Mouse (Mus musculus): ENCODE measurements around the gene Tapbp. TPM values are rescaled to one million over a fixed set of nuclear protein-coding genes. Genes with fewer than 3 reads are reported as not detected.

Tapbp gene
- total RNA-seq, 4 experiments from 2014 or later: 53.0 to 74.3 (median 56.5) TPM

GRCm38 (mm10) chr17:33941381-33941780 lies 25.7 kb downstream of the Tapbp start:
- no peak for DNase-seq (ENCODE audit: low spot score in 2 of 2)

GRCm38 (mm10) chr17:33943454-33943853 lies 27.8 kb downstream of the Tapbp start:
- DNase-seq (ENCODE audit: low spot score in 2 of 2): no peak

GRCm38 (mm10) chr17:33947430-33948089 lies 31.9 kb downstream of the Tapbp start:
- no peak for DNase-seq (ENCODE audit: low spot score in 2 of 2)

DNA sequence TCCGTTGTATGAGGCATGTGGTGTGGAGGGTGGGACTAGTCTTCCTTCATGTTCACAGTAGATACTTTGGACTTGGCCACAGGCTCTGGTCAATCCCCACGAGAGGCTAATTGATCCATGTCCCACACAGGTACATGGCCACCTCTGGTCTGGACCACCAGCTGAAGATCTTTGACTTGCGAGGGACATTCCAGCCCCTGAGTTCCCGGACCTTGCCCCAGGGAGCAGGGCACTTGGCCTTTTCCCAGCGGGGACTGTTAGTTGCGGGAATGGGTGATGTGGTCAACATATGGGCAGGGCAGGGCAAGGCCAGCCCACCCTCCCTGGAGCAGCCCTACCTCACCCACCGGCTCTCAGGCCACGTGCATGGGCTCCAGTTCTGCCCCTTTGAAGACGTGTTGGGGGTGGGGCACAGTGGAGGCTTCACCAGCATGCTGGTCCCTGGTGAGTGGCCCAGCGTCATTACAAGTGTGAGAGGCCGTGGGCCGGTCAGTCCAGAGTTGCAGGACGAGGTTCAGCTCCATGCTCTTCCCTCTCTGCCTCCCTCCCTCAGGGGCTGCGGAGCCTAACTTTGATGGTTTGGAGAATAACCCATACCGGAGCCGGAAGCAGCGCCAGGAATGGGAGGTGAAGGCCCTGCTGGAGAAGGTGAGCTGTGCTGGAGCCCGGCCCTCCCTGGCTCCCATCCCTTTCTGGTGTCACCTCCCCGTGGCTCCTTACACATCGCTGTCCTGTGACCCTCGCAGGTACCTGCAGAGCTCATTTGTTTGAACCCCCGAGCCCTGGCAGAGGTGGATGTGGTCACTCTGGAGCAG lies 32.6 kb downstream of the Tapbp start:
- DNase-seq (ENCODE audit: low spot score in 2 of 2): no peak

DNA sequence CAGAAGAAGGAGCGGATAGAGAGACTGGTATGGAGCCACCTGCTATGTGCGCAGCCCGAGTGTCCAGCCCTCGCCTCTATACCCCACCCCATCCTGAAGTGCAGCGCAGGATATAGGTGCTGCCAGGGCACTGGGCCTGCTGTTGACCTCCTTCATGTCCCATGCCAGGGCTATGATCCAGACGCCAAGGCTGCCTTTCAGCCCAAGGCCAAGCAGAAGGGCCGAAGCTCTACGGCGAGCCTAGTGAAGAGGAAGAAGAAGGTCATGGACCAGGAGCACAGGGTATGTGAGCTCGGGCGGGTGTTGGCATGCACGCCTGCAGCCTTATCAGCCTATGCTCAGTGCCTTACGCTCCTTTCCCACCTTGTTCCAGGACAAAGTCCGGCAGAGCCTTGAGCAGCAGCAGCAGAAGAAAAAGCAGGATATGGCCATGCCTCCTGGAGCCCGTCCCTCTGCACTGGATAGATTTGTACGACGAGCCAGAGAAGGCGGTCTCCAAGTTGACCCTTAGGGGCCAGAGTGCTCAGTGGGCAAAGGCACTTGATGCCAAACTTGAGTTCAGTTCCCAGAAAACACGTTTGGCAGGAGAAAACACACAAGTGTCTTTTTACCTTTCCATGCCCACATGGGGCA lies 33.3 kb downstream of the Tapbp start:
- no peak for DNase-seq (ENCODE audit: low spot score in 2 of 2)

DNA sequence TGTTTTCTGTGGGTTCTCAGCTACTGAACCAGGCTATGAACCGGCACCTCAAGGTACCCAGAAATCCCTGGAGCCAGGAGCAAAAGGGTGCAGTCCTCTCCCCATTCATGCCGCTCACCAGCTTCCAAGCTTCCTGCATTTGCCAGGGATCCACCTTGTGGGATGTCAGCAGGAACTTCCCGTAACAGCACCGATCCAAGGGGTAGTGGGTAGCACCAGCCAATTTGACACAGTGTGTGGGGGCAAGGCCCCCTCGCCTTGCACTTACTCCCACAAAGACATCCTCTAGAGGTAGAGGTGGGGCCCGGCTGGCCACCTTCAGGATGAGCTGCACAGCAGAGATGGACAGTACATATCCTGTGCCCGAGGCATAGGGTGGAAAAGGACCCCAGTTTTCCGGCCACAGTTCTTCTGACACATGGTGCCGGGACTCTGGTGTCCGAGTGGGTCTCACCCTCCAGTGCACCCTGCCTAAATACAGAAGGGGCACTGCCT lies 34.5 kb downstream of the Tapbp start:
- no peak for DNase-seq (ENCODE audit: low spot score in 2 of 2)

GRCm38 (mm10) chr17:33951021-33951946 lies 35.6 kb downstream of the Tapbp start, which contains the start of gene B3galt4:
Gene B3galt4, minus strand, starts transcription at chr17:33951488.
- DNase-seq (ENCODE audit: low spot score in 2 of 2): peak; percentile 59 to 71

GRCm38 (mm10) chr17:33952015-33952414 lies 36.3 kb downstream of the Tapbp start:
- peak in 1 of 2 experiments; percentile 12 for DNase-seq (ENCODE audit: low spot score in 2 of 2)

- peak in 1 of 2 experiments; percentile 5 for DNase-seq (ENCODE audit: low spot score in 2 of 2)
Measured at GRCm38 (mm10) chr17:33952879-33953278, 37.2 kb downstream of the Tapbp start.

GRCm38 (mm10) chr17:33953310-33953709 lies 37.6 kb downstream of the Tapbp start:
- DNase-seq (ENCODE audit: low spot score in 2 of 2): no peak

DNA sequence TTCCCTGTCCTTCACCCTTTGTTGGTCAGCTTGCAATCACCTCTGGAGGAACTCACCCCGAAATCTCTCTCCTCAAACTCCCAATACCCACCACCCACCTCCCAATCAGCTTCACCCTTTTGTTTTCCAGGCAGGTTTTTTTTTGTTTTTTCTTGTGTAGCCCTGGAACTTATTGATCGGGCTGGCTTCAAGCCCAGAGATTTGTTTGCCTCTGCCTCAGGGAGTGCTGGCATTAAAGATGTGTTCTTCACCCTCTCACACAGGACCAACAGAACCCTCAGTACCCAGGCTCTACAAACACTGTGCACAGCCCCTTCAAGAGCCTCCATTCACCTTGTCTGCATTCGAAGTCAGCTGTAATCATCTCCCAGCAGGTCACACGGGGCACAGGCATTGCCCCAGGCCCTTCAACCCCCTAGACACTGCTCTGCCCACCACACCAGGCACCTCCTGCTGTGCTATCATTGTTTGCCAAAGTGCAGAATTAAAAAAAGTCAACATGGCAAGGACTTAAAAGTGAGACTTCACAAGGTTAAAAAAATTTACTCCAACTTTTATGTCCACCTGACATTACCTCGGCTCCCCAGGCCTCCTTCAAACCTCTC lies 38.4 kb downstream of the Tapbp start:
- peak in 1 of 2 experiments; percentile 4 for DNase-seq (ENCODE audit: low spot score in 2 of 2)

DNA sequence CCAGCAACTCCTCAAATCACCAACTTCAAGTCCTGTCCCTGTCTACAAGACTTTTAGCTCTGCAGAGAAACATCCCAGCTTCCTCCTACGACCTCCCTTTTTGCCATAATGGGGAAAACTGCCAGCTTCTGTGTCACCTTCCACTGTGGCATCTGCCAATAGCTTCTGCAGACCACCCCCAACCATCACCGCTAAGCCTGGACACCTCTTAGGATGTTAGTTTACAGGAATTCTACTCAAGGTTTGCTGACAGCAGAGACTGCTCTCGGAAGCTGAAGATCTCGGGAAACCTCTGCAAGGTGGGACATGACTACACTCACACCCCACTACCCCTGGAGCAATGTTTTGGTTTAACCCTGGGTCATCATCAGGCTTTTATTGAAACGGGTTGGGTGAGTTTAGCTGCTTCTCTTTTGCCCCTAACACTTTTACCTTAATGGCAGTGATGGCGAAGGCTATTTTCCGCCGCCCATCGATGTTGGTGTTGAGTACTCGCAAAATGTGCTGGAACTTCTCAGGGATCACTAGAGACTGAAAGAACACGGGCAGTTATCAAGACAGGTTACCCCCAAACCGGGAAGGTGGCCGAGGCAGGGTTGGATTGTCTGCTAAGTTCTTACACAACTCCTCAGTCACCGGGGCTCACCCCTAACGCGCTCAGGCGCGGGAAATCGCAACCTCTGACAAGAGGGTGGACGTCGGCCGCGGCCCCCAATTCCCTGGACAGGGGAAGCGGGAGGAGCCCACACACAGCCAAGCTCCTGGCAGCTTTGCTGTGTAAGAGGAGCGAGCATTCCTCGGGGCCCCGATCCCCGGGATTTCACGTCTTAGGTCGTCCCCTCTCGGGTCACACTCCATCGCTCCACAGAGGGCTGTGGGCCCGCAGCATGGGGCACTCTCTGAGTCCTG lies 39.2 kb downstream of the Tapbp start:
- no peak for DNase-seq (ENCODE audit: low spot score in 2 of 2)

GRCm38 (mm10) chr17:33955555-33956214 lies 40.0 kb downstream of the Tapbp start, which contains the start of the genes Vps52 and Rps18:
Gene Vps52, plus strand, starts transcription at chr17:33955812.
Gene Rps18, minus strand, starts transcription at chr17:33956001.
- peak; percentile 92 to 97 for DNase-seq (ENCODE audit: low spot score in 2 of 2)

DNA sequence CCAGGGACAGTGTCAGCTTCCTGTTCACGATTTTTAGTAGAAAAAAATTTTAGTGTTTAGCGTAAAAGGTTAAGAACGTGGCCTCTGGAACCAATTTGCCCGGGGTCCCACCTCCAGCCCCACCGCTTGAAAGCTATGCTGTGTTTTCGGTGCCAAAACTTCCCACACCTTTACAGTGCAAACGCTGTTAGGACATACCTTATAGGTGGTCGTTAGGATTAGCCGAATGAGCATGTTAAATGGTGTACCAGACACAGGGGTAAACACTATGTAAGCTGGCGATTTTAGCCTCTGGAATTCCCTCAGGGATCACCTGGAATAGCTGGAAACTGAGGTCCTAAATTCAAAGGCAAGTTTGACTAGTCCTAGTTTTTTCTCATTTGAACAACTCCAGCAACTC lies 40.6 kb downstream of the Tapbp start:
- DNase-seq (ENCODE audit: low spot score in 2 of 2): no peak

DNA sequence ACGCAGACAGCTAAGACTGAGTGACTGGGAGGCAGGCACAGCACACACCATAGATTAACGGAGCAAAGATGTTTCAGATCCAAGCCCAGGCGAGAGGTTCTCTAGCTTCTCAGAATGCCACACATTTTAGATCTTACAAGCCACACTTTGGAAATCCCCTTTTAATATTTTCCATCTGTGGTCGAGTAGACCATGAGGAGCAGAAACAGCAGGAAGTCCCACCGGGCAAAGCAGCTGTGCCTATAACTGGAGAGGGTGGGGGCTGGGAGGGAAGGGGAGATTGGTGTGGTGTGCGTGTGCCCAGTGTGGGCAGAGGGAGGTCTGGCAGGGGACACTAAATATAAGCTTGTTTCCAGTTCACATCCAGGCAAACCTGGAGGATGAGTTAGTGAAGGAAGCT lies 41.8 kb downstream of the Tapbp start:
- no peak for DNase-seq (ENCODE audit: low spot score in 2 of 2)

DNA sequence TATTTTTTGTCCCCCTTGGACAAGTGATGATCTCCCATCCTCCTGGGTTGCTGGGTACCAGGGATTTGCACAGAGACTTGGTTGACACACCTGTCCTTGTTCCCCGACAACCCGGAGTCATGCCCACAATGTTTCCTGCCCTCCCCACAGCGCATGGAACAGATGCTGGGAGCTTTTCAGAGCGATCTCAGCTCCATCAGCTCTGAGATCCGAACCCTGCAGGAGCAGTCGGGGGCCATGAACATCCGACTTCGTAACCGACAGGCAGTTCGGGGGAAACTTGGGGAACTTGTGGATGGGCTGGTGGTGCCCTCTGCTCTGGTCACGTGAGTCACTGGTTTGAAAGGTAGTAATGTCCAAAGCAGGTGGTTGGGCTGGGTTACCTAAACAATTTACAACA lies 42.8 kb downstream of the Tapbp start:
- DNase-seq (ENCODE audit: low spot score in 2 of 2): no peak

GRCm38 (mm10) chr17:33959135-33959534 lies 43.4 kb downstream of the Tapbp start:
- no peak for DNase-seq (ENCODE audit: low spot score in 2 of 2)

GRCm38 (mm10) chr17:33959948-33960347 lies 44.2 kb downstream of the Tapbp start:
- no peak for DNase-seq (ENCODE audit: low spot score in 2 of 2)

- DNase-seq (ENCODE audit: low spot score in 2 of 2): no peak
Measured at GRCm38 (mm10) chr17:33962876-33963275, 47.2 kb downstream of the Tapbp start.
